Mouse (Mus musculus): ENCODE measurements around the gene Itpr1. TPM values are rescaled to one million over a fixed set of nuclear protein-coding genes. Genes with fewer than 3 reads are reported as not detected.
A peak's percentile ranks its signal among the peaks of the same experiment; 100 is the strongest.

Itpr1 gene
- polyA plus RNA-seq, 1 experiment = 4.7 TPM

GRCm38 (mm10) chr6:108338362-108338761 is 125.5 kb downstream of the Itpr1 start:
- no peak overlapping the region for H3K27ac ChIP-seq (ENCODE audit: insufficient read depth, low read depth, low read length)
- 96% methylated on average over 5 of the region's 5 CpGs for WGBS
- H3K4me1 ChIP-seq (ENCODE audit: control insufficient read depth, insufficient read depth, insufficient read length, low read length) = no peaks in the 10 kb centered on the region
- no peaks in the 10 kb centered on the region for H3K36me3 ChIP-seq (ENCODE audit: control insufficient read depth, insufficient read depth, low read length)
- H3K27me3 ChIP-seq (ENCODE audit: control insufficient read depth, insufficient read depth, low read length) = no peaks in the 10 kb centered on the region
- no peak overlapping the region for H3K4me3 ChIP-seq (ENCODE audit: low read depth, low read length)
- TF ChIP-seq CTCF (IDR thresholded peaks at IDR 0.05; ENCODE audit: extremely low read depth, insufficient read length, insufficient replicate concordance, low read depth, low read length) = no peak

GRCm38 (mm10) chr6:108342989-108343388 is 130.1 kb downstream of the Itpr1 start:
- TF ChIP-seq CTCF (IDR thresholded peaks at IDR 0.05; ENCODE audit: extremely low read depth, insufficient read length, insufficient replicate concordance, low read depth, low read length) = no peak
- no peak for TF ChIP-seq POLR2A (IDR thresholded peaks at IDR 0.05; ENCODE audit: low read depth, low read length)
- Histone ChIP-seq H3K4me3 (ENCODE audit: low read depth, low read length) (no peak overlapping the region), H3K4me1 (ENCODE audit: control insufficient read depth, insufficient read depth, insufficient read length, low read length) (no peaks in the 10 kb centered on the region), H3K27me3 (ENCODE audit: control insufficient read depth, insufficient read depth, low read length) (no peaks in the 10 kb centered on the region), H3K27ac (ENCODE audit: insufficient read depth, low read depth, low read length) (no peak overlapping the region), H3K36me3 (ENCODE audit: control insufficient read depth, insufficient read depth, low read length) (no peaks in the 10 kb centered on the region)
- 81% methylated on average over 5 of the region's 5 CpGs for WGBS

GRCm38 (mm10) chr6:108343781-108344310 is 130.9 kb downstream of the Itpr1 start:
- H3K27ac ChIP-seq (ENCODE audit: insufficient read depth, low read depth, low read length) = no peak overlapping the region
- 77% methylated on average over 4 of the region's 4 CpGs for WGBS
- no peaks in the 10 kb centered on the region for H3K36me3 ChIP-seq (ENCODE audit: control insufficient read depth, insufficient read depth, low read length)
- H3K4me1 ChIP-seq (ENCODE audit: control insufficient read depth, insufficient read depth, insufficient read length, low read length) = no peaks in the 10 kb centered on the region
- H3K4me3 ChIP-seq (ENCODE audit: low read depth, low read length) = no peak overlapping the region
- no peak for TF ChIP-seq CTCF (IDR thresholded peaks at IDR 0.05; ENCODE audit: extremely low read depth, insufficient read length, insufficient replicate concordance, low read depth, low read length)
- TF ChIP-seq POLR2A (IDR thresholded peaks at IDR 0.05; ENCODE audit: low read depth, low read length) = no peak
- H3K27me3 ChIP-seq (ENCODE audit: control insufficient read depth, insufficient read depth, low read length) = no peaks in the 10 kb centered on the region

- no peak overlapping the region for H3K27ac ChIP-seq (ENCODE audit: insufficient read depth, low read depth, low read length)
These were observed 137.9 kb downstream of the Itpr1 start for GRCm38 (mm10) chr6:108350801-108351200.

GRCm38 (mm10) chr6:108351998-108352397 is 139.1 kb downstream of the Itpr1 start:
- Histone ChIP-seq H3K4me3 (ENCODE audit: low read depth, low read length) (no peak overlapping the region), H3K4me1 (ENCODE audit: control insufficient read depth, insufficient read depth, insufficient read length, low read length) (no peaks in the 10 kb centered on the region), H3K27me3 (ENCODE audit: control insufficient read depth, insufficient read depth, low read length) (no peaks in the 10 kb centered on the region), H3K27ac (ENCODE audit: insufficient read depth, low read depth, low read length) (no peak overlapping the region), H3K36me3 (ENCODE audit: control insufficient read depth, insufficient read depth, low read length) (no peaks in the 10 kb centered on the region)
- 82% methylated on average over 8 of the region's 8 CpGs for WGBS
- TF ChIP-seq CTCF (IDR thresholded peaks at IDR 0.05; ENCODE audit: extremely low read depth, insufficient read length, insufficient replicate concordance, low read depth, low read length) = no peak
- TF ChIP-seq POLR2A (IDR thresholded peaks at IDR 0.05; ENCODE audit: low read depth, low read length) = no peak

More at GRCm38 (mm10) chr6:108350801-108351200, 137.9 kb downstream of the Itpr1 start:
- no peaks in the 10 kb centered on the region for H3K36me3 ChIP-seq (ENCODE audit: control insufficient read depth, insufficient read depth, low read length)
- H3K4me1 ChIP-seq (ENCODE audit: control insufficient read depth, insufficient read depth, insufficient read length, low read length) = no peaks in the 10 kb centered on the region
- 87% methylated on average over 2 of the region's 2 CpGs for WGBS
- no peaks in the 10 kb centered on the region for H3K27me3 ChIP-seq (ENCODE audit: control insufficient read depth, insufficient read depth, low read length)
- no peak overlapping the region for H3K4me3 ChIP-seq (ENCODE audit: low read depth, low read length)
- TF ChIP-seq CTCF (IDR thresholded peaks at IDR 0.05; ENCODE audit: extremely low read depth, insufficient read length, insufficient replicate concordance, low read depth, low read length) (no peak), POLR2A (IDR thresholded peaks at IDR 0.05; ENCODE audit: low read depth, low read length) (no peak)

- WGBS = 84% methylated on average over 4 of the region's 4 CpGs
- Histone ChIP-seq H3K27me3 (ENCODE audit: control insufficient read depth, insufficient read depth, low read length) (no peaks in the 10 kb centered on the region), H3K27ac (ENCODE audit: insufficient read depth, low read depth, low read length) (no peak overlapping the region), H3K4me3 (ENCODE audit: low read depth, low read length) (no peak overlapping the region), H3K4me1 (ENCODE audit: control insufficient read depth, insufficient read depth, insufficient read length, low read length) (no peaks in the 10 kb centered on the region), H3K36me3 (ENCODE audit: control insufficient read depth, insufficient read depth, low read length) (peaks cover 2% of the 10 kb centered on the region; the same call in 1 of the 2 replicates)
- TF ChIP-seq CTCF (IDR thresholded peaks at IDR 0.05; ENCODE audit: extremely low read depth, insufficient read length, insufficient replicate concordance, low read depth, low read length) = peak; percentile 27; the same call in 1 of the 2 replicates
- no peak for TF ChIP-seq POLR2A (IDR thresholded peaks at IDR 0.05; ENCODE audit: low read depth, low read length)
These were observed 154.5 kb downstream of the Itpr1 start for GRCm38 (mm10) chr6:108367412-108367811.

- Histone ChIP-seq H3K27ac (ENCODE audit: insufficient read depth, low read depth, low read length) (no peak overlapping the region), H3K27me3 (ENCODE audit: control insufficient read depth, insufficient read depth, low read length) (no peaks in the 10 kb centered on the region), H3K4me3 (ENCODE audit: low read depth, low read length) (no peak overlapping the region), H3K36me3 (ENCODE audit: control insufficient read depth, insufficient read depth, low read length) (peaks cover 2% of the 10 kb centered on the region; the same call in 1 of the 2 replicates), H3K4me1 (ENCODE audit: control insufficient read depth, insufficient read depth, insufficient read length, low read length) (no peaks in the 10 kb centered on the region)
- WGBS = 90% methylated on average over 11 of the region's 11 CpGs
- TF ChIP-seq POLR2A (IDR thresholded peaks at IDR 0.05; ENCODE audit: low read depth, low read length) (no peak), CTCF (IDR thresholded peaks at IDR 0.05; ENCODE audit: extremely low read depth, insufficient read length, insufficient replicate concordance, low read depth, low read length) (no peak)
These were observed 156.1 kb downstream of the Itpr1 start for GRCm38 (mm10) chr6:108369031-108369430.
